Mouse (Mus musculus) olfactory bulb, adult 2 months (tissue): ENCODE data around the gene Ncf2.

Source experiments
- CTCF ChIP-seq: fragments of 200-500 bp; IDR thresholded peaks from 2 replicates; pipeline ENCODE4 v1.5.1; 2012; ENCODE audit warnings: low read depth, mild to moderate bottlenecking, low read length, moderate library complexity; ENCODE audit not compliant: insufficient read depth
- POLR2A ChIP-seq: fragments of 200-500 bp; IDR thresholded peaks from 2 replicates; pipeline ENCODE4 v1.6.1; 2012; ENCODE audit warnings: mild to moderate bottlenecking, low read depth, low read length, moderate library complexity; ENCODE audit not compliant: insufficient read depth

DNA sequence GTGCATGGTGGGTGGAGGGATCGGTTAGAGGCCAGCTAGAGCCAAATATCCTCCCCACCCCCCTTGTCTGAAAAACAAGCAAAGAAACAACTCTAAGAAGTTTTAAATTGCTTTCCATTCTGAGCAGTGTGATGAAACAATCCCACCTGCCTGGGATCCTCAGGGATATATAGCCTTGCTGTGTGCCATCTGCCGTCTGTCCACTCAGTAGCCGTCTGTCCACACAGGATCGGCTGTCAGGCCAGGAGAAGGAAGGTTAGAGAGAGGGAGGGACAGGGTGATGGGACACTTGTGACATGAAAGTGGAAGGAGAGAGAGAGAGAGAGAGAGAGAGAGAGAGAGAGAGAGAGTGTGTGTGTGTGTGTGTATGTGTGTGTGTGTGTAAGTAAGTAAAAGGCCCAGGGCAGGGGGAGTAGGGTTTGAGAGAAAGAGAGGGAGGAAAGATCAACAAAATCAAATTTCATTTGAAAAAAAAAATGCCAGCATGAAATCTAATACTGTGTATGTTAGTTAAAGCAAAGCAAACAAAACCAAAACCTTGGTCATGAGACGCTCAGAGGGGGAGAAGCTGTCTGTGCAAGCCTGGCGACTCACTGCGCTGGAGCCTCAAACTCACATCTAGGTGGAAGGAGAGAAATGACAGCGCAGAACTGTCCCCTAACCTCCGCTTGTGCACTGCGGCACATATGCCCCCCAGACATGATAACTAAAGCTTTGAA lies 28.8 kb downstream of the Ncf2 start:
- no peak for TF ChIP-seq CTCF
- no peak for TF ChIP-seq POLR2A
